Mouse (Mus musculus): ENCODE results near the gene Med12l.

DNA sequence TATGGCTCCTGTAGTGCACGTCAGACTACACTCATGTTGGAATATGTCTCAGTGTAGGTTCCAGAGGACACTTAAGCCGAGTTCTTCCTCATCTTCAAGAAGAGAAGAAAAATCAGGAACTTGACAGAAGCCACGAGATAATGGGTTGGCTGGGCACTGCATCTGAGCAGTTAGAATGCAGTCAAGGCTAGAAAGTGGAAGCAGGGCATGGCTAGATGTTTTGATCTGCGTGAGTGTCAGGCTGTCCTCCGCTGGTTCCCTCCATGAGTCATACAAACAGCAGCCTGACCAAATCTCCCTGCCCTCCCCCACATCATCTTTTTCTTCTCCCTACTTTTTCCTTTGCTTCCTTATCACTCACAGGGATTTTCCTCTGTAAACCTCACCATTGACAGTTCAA lies 147.8 kb downstream of the Med12l start, which contains the start of gene P2ry14:
- TF ChIP-seq CTCF (IDR thresholded peaks at IDR 0.05; ENCODE audit: insufficient read depth, low read length) (no peak), POLR2A (IDR thresholded peaks at IDR 0.05; ENCODE audit: borderline replicate concordance, extremely low read depth, low read depth, low read length) (no peak)

Measured in lung, adult 2 months (tissue).